Mouse (Mus musculus) brain, adult 2 months (tissue): Measurements from ENCODE around the gene Slc35f3.
"Not testable (repeated sequence)": the region's sequence is repeated elsewhere in the genome, so short reads cannot be mapped to it uniquely, and the experiment has no call there.

Experiments used
- DNase-seq: peaks from one replicate; pipeline ENCODE4 v3.0.0; 2011; ENCODE audit warnings: low read depth, low spot score

Gene Slc35f3

GRCm38 (mm10) chr8:126404550-126404949 lies 106.2 kb downstream of the Slc35f3 start:
- DNase-seq = not testable (repeated sequence)

DNA sequence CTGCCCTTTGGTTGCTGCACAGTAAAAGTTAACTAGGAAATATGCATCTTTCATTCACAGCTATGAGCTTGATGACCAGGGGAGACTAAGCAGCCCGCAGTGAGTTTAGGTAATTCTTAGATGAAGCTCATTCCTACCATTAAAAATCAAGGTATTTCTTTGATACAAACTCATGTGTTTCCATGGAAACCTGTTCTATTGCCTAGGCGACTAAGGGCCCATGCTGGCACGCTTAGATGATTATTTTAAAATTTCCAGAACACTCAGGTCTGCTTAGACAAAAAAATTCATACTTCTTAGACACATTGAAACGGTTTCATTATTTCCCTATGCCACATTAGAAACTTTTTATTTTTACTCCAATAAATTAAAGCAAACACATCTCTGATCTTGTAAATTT lies 106.7 kb downstream of the Slc35f3 start:
- DNase-seq = peak; percentile 54

DNA sequence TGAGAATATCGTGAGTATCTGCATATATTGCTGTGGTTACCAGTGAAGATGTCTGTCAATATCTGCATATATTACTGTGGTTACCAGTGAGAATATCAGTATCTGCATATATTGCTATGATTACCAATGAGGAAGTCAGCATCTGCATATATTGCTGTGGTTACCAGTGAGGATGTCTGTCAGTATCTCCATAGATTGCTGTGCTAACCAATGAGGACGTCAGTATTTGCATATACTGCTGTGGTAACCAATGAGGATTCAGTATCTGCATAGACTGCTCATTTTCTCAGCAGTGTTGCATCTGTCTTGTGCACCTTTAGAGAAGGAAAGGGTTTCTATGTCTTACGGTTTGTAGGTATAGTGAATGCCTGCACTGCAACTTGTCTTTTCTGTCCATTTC lies 122.5 kb downstream of the Slc35f3 start:
- DNase-seq = no peak

- DNase-seq = peak; percentile 99
Observed at GRCm38 (mm10) chr8:126422174-126422919, 124.0 kb downstream of the Slc35f3 start, which contains the start of gene Coa6. Gene Coa6 (plus strand): TSS chr8:126422515.

- peak; percentile 72 for DNase-seq
Observed at GRCm38 (mm10) chr8:126422920-126423300, 124.6 kb downstream of the Slc35f3 start.

DNA sequence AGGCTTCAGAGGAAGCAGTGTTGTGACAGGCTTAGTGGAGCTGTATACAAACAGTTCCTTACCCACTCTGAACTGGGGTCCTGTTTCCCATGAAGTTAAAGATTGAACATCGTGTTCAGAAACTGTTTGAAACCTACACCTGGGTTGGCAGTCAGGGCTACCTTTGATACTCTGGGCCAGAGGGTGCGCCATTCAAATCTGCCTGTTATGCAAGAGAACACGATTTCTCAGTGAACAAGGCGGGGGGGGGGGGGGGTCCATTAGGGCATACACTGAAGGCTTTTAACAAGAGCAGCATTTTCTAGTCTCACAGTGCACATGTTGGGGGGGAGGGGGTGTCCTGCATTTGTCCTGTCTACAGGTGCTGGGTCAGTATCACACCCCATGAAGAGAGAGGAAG lies 125.8 kb downstream of the Slc35f3 start:
- DNase-seq = no peak

DNA sequence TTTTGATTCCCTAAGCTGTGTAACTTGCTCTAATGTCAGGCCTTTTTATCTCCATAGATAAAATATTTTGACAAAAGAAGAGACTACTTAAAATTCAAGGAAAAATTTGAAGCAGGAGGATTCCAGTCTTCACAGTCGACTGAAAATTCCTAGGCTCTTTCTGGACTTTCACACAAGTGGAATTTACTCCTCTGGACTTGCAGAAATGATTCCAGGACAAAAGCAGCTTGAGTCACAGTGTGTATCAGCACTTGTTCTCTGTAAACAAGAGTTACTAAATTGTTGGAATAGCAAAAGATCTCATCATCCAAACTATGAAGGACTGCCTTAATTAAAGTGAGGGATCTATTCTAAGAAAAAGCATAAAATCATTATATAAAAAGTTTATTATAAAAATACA lies 126.6 kb downstream of the Slc35f3 start:
- no peak for DNase-seq

GRCm38 (mm10) chr8:126429635-126430034 lies 131.3 kb downstream of the Slc35f3 start:
- DNase-seq = no peak

- DNase-seq = peak; percentile 92
Observed at GRCm38 (mm10) chr8:126433827-126434226, 135.5 kb downstream of the Slc35f3 start.

- no peak for DNase-seq
Observed at GRCm38 (mm10) chr8:126438937-126439336, 140.6 kb downstream of the Slc35f3 start.
